Mouse (Mus musculus) bone marrow, adult 2 months (tissue): ENCODE measurements around the gene Zfand5.

Experiments used
- CTCF ChIP-seq: fragments of 200-500 bp; IDR thresholded peaks from 2 replicates; pipeline ENCODE4 v1.5.1; 2011; ENCODE audit warnings: low read length, control low read depth; ENCODE audit not compliant: control insufficient read depth, insufficient read depth
- POLR2A ChIP-seq: fragments of 200-500 bp; IDR thresholded peaks from 2 replicates; pipeline ENCODE4 v1.6.1; 2011; ENCODE audit warnings: low read depth, mild to moderate bottlenecking, control low read depth, low read length, borderline replicate concordance; ENCODE audit not compliant: control insufficient read depth

DNA sequence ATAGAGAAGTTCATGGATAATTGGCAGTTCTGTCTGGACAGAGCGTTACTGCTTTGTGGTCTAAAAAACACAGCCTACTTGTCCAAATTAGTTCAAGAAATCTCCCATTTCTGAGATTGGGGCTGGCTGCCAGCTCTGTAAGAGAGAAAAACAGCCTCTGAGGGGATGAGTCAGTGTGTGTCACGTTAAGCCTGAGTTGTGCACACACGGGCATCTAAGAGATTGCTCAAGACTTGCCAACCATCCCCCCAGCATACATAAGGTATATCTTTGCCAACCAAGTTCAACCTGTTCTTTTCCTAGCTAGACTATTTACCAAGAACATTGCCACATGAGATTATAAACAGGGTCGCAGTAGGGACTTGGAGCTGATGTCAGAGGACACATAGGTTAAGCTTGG lies 44.9 kb upstream of the Zfand5 start:
- no peak for TF ChIP-seq POLR2A
- no peak for TF ChIP-seq CTCF
